Mouse (Mus musculus): ENCODE results near the gene Ralgps1.

DNA sequence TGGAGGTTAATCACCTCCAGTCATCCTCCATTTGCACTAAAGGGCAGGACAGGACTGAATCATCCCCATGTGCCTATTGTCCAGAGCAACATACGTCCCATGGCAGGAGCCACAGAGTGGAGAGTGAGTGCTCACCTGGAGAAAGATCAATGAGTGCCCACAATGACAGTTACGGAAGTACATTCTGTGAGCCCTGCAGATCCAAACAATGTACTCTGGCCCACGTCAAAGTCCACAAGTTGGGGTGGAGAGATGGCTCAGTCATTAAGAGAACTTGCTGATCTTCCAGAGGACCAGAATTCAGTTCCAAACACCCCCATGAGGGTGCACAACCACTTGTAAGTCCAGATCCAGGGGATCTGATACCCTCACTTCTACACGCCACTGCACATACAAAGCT, 7.4 kb downstream of the Ralgps1 start:
- TF ChIP-seq CTCF (IDR thresholded peaks at IDR 0.05; ENCODE audit: control insufficient read depth, insufficient read depth, low read length) (no peak), POLR2A (IDR thresholded peaks at IDR 0.05; ENCODE audit: borderline replicate concordance, control insufficient read depth, low read depth, low read length) (no peak)
